Mouse (Mus musculus) lung, postnatal 0 days (tissue): ENCODE data around the gene Vmn2r44. TPM values are rescaled to one million over a fixed set of nuclear protein-coding genes. Genes with fewer than 3 reads are reported as not detected.
"Not testable (repeated sequence)": the region's sequence is repeated elsewhere in the genome, so short reads cannot be mapped to it uniquely, and the experiment has no call there.

ENCODE experiments used
- ATAC-seq: fragments of 200-750 bp; cut with Nextera tagmentation; 2 replicates; pipeline ENCODE4 v1.8.0; 2017; ENCODE audit warnings: moderate library complexity
- DNase-seq: peaks from one replicate; pipeline ENCODE4 v3.0.0-alpha.2; 2016; ENCODE audit warnings: low spot score
- H3K27ac ChIP-seq: fragments of 300-500 bp; sonication (generic); 2 replicates; pipeline ENCODE4 v1.5.1; 2014; ENCODE audit warnings: antibody characterized with exemption, mild to moderate bottlenecking, low read length, mixed read lengths
- H3K27me3 ChIP-seq: fragments of 300-500 bp; sonication (generic); replicated peaks from 2 replicates; pipeline ENCODE4 v1.6.1; 2014; ENCODE audit warnings: low read length, mixed read lengths; ENCODE audit not compliant: insufficient read depth
- H3K36me3 ChIP-seq: fragments of 300-500 bp; sonication (generic); 2 replicates; pipeline ENCODE4 v1.6.1; 2014; ENCODE audit warnings: low read length, mixed read lengths; ENCODE audit not compliant: insufficient read depth
- H3K4me1 ChIP-seq: fragments of 300-500 bp; sonication (generic); 2 replicates; pipeline ENCODE4 v1.6.1; 2014; ENCODE audit warnings: antibody characterized with exemption, low read depth, low read length, mixed read lengths; ENCODE audit not compliant: insufficient read depth
- H3K4me2 ChIP-seq: fragments of 300-500 bp; sonication (generic); replicated peaks from 2 replicates; pipeline ENCODE4 v1.6.1; 2014; ENCODE audit warnings: low read depth, mild to moderate bottlenecking, low read length, moderate library complexity, mixed read lengths
- H3K4me3 ChIP-seq: fragments of 300-500 bp; sonication (generic); 2 replicates; pipeline ENCODE4 v1.5.1; 2014; ENCODE audit warnings: low read depth, low read length
- H3K9ac ChIP-seq: fragments of 300-500 bp; sonication (generic); replicated peaks from 2 replicates; pipeline ENCODE4 v1.6.1; 2014; ENCODE audit warnings: low read depth, mild to moderate bottlenecking
- H3K9me3 ChIP-seq: fragments of 300-500 bp; sonication (generic); 2 replicates; pipeline ENCODE4 v1.6.1; 2016; ENCODE audit warnings: low read length, mixed read lengths
- WGBS: fragments of 180-500 bp; shearing (Covaris S2); extraction: QIAGEN DNeasy Blood & Tissue Kit; methylation state at CpG from one replicate; pipeline ENCODE4 v1.1.7; 2014; 5-methylcytosine and 5-hydroxymethylcytosine counted together
- polyA plus RNA-seq: library from polyadenylated mRNA; unstranded; fragments of >200 nt; fragmentation: Nextera tagmentation; extraction: Ambion mirVana; gene quantifications from 2 replicates; pipeline ENCODE4 v1.2.1, GENCODE M21; 2015

Vmn2r44 gene
- not detected in 2 replicates for polyA plus RNA-seq

DNA sequence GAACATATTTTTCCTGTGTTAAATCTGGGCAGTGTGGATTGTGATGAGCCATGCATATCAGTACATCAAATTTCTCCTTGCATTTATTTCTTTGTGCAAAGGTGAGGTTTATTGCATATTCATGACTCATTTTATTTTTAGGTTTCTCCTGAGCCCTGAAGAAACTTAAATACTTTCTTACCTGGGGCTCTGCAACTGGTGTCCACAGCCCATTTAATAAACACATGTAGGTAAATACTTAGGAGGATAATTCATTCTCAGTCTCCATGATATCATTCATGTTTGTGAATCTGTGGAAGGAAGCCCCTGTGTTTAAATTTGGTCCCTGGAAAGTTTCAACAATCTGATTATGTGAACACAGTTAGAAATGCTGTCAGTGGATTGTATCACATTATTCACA, at the start of gene Vmn2r44:
Gene Vmn2r44 (minus strand): TSS at position 101 of the 400 bp plus-strand sequence.
- H3K9ac ChIP-seq, H3K4me1 ChIP-seq, H3K27me3 ChIP-seq, H3K4me3 ChIP-seq, ATAC-seq, H3K9me3 ChIP-seq, H3K36me3 ChIP-seq, DNase-seq, H3K4me2 ChIP-seq, H3K27ac ChIP-seq: not testable (repeated sequence)

DNA sequence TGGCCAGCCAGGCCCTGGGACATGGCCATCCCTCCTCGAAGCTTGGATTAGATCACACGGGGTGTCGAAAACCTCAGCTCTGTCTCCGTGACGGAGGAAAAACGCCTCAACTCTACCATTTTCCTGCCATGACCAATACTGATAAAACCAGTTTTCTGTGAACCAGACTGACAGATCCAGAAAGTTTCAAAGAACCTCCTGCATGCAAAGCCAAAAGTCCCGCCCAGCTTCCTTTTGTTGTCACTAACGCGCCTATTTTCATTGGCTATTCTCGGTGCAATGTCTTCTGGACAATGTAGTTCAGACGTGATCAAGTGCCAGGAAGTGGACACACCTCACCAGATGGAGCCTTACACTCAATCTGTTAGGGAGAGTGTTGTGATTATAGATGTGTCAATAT, 25.3 kb downstream of the Vmn2r44 start:
- H3K9ac ChIP-seq, H3K27me3 ChIP-seq, H3K4me3 ChIP-seq, ATAC-seq, H3K36me3 ChIP-seq, H3K27ac ChIP-seq, DNase-seq, H3K9me3 ChIP-seq, H3K4me2 ChIP-seq, H3K4me1 ChIP-seq: not testable (repeated sequence)
- WGBS, result 86% methylated on average over 11 of the region's 11 CpGs

Other genes starting within 250 kb of the Vmn2r44 start
- not detected in 2 replicates for gene Vmn2r41, start 221.7 kb downstream of the Vmn2r44 start, polyA plus RNA-seq
- gene Vmn2r42, start 183.0 kb downstream of the Vmn2r44 start, polyA plus RNA-seq, result not detected in 2 replicates
- gene Vmn2r43, start 122.7 kb downstream of the Vmn2r44 start, polyA plus RNA-seq, result not detected in 2 replicates
- not detected in 2 replicates for gene Vmn2r45, start 105.7 kb upstream of the Vmn2r44 start, polyA plus RNA-seq